Mouse (Mus musculus) spleen, adult 2 months (tissue): ENCODE measurements around the gene Ptk7. TPM values are rescaled to one million over a fixed set of nuclear protein-coding genes. Genes with fewer than 3 reads are reported as not detected.
A peak's percentile ranks its signal among the peaks of the same experiment; 100 is the strongest.

Experiments
- DNase-seq, 2 experiments: peaks; one replicate each; pipeline versions ENCODE4 v3.0.0 to v3.0.0-alpha.2; 2012 to 2021; ENCODE audit warnings: low spot score in 2 of 2, low read depth in 1 of 2
- H3K27ac ChIP-seq: fragments of 200-500 bp; 2 replicates; pipeline ENCODE4 v1.5.1; 2012; ENCODE audit warnings: low read length, inconsistent platforms; ENCODE audit not compliant: insufficient read depth
- H3K27me3 ChIP-seq: fragments of 200-500 bp; 2 replicates; pipeline ENCODE4 v1.6.1; 2012; ENCODE audit warnings: mild to moderate bottlenecking, moderate library complexity, low read length, inconsistent platforms; ENCODE audit not compliant: control insufficient read depth, insufficient read depth
- H3K36me3 ChIP-seq: fragments of 200-500 bp; 2 replicates; pipeline ENCODE4 v1.6.1; 2012; ENCODE audit warnings: mild to moderate bottlenecking, low read length, inconsistent platforms; ENCODE audit not compliant: control insufficient read depth, insufficient read depth
- H3K4me1 ChIP-seq: fragments of 200-500 bp; 2 replicates; pipeline ENCODE4 v1.6.1; 2011; ENCODE audit warnings: inconsistent platforms; ENCODE audit not compliant: control insufficient read depth, insufficient read depth, insufficient read length
- H3K4me3 ChIP-seq: fragments of 200-500 bp; 2 replicates; pipeline ENCODE4 v1.5.1; 2011; ENCODE audit warnings: mild to moderate bottlenecking, inconsistent platforms; ENCODE audit not compliant: insufficient read depth, insufficient read length; ENCODE audit errors: extremely low read depth
- CTCF ChIP-seq: fragments of 200-500 bp; IDR thresholded peaks from 2 replicates; pipeline ENCODE4 v1.5.1; 2011; ENCODE audit warnings: mild to moderate bottlenecking, inconsistent platforms; ENCODE audit not compliant: insufficient read depth, insufficient read length, insufficient replicate concordance; ENCODE audit errors: extremely low read depth
- POLR2A ChIP-seq: fragments of 200-500 bp; IDR thresholded peaks from 2 replicates; pipeline ENCODE4 v1.6.1; 2011; ENCODE audit warnings: low read depth, low read length, inconsistent platforms
- WGBS: fragments of 180-500 bp; shearing (Covaris S2); methylation state at CpG from one replicate; pipeline ENCODE4 v1.1.7; 2018; 5-methylcytosine and 5-hydroxymethylcytosine counted together
- polyA plus RNA-seq: library from polyadenylated mRNA; depleted of rRNA; stranded (reverse); fragments of >200 nt; gene quantifications from 2 replicates; pipeline ENCODE4 v1.2.3, GENCODE M21; 2012

Gene Ptk7
- polyA plus RNA-seq, 1 experiment, result 8.5 TPM

GRCm38 (mm10) chr17:46667712-46668111, 38.4 kb upstream of the Ptk7 start:
- peaks cover 20% of the 10 kb centered on the region for H3K36me3 ChIP-seq
- no peak for DNase-seq

GRCm38 (mm10) chr17:46662730-46663129, 33.4 kb upstream of the Ptk7 start:
- TF ChIP-seq POLR2A (no peak), CTCF (no peak)
- no peaks in the 10 kb centered on the region for H3K27me3 ChIP-seq
- no peak for DNase-seq
- no peaks in the 10 kb centered on the region for H3K4me1 ChIP-seq
- H3K36me3 ChIP-seq, result peaks cover 9% of the 10 kb centered on the region
- no peak overlapping the region for H3K27ac ChIP-seq
- no peak overlapping the region for H3K4me3 ChIP-seq
- 87% methylated on average over 5 of the region's 5 CpGs for WGBS

More at GRCm38 (mm10) chr17:46667712-46668111, 38.4 kb upstream of the Ptk7 start:
- no peak for TF ChIP-seq CTCF
- no peak for TF ChIP-seq POLR2A
- Histone ChIP-seq H3K4me1 (no peaks in the 10 kb centered on the region), H3K27ac (no peak overlapping the region), H3K27me3 (no peaks in the 10 kb centered on the region), H3K4me3 (no peak overlapping the region)
- WGBS, result 95% methylated on average over 16 of the region's 16 CpGs

DNA sequence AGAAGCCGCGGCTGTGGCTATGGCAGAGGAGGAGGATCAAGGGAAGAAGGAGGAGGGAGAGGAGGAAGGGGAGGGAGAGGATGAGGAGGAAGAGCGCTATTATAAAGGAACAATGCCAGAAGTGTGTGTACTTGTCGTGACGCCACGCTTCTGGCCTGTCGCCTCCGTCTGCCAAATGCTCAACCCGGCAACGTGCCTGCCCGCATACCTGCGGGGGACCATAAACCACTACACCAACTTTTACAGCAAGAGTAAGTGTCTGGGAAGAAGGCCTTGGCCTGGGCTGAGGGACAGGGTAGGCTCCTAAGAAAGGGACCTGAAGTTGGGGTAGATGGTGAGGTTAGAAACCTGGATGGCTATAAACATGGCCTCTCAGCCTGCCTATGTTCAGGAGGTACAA, 32.7 kb upstream of the Ptk7 start:
- 92% methylated on average over 12 of the region's 12 CpGs for WGBS
- Histone ChIP-seq H3K27me3 (no peaks in the 10 kb centered on the region), H3K4me3 (no peak overlapping the region), H3K4me1 (no peaks in the 10 kb centered on the region), H3K27ac (no peak overlapping the region), H3K36me3 (peaks cover 5% of the 10 kb centered on the region)
- TF ChIP-seq CTCF (no peak), POLR2A (no peak)
- DNase-seq, result no peak

DNA sequence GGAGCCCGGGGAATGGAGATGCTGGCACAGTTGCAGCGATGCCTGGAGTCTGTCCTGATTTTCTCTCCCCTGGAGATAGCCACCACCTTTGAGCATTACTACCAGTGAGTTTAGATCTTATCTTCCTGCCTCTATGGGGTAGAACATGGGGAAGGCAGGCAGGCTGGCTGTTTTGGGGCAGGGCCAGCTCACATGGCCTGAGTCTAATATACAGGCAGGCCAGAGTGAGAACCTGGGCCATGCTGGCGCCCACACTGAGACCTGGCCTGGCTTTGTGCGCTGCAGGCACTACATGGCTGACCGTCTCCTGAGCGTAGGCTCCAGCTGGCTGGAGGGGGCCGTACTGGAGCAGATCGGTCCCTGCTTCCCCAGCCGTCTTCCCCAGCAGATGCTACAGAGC, 32.0 kb upstream of the Ptk7 start:
- Histone ChIP-seq H3K36me3 (peaks cover 4% of the 10 kb centered on the region), H3K27ac (no peak overlapping the region), H3K4me1 (no peaks in the 10 kb centered on the region), H3K4me3 (no peak overlapping the region), H3K27me3 (no peaks in the 10 kb centered on the region)
- DNase-seq, result no peak
- TF ChIP-seq CTCF (no peak), POLR2A (no peak)
- 94% methylated on average over 9 of the region's 9 CpGs for WGBS

GRCm38 (mm10) chr17:46656054-46656453, 26.8 kb upstream of the Ptk7 start:
- no peak for DNase-seq
- TF ChIP-seq POLR2A, result no peak
- no peak for TF ChIP-seq CTCF
- Histone ChIP-seq H3K36me3 (no peaks in the 10 kb centered on the region), H3K4me1 (peaks cover 4% of the 10 kb centered on the region; the same call in 1 of the 2 replicates), H3K27me3 (no peaks in the 10 kb centered on the region), H3K27ac (no peak overlapping the region), H3K4me3 (no peak overlapping the region)
- WGBS, result 86% methylated on average over 6 of the region's 6 CpGs

- H3K36me3 ChIP-seq, result peaks cover 2% of the 10 kb centered on the region; the same call in 1 of the 2 replicates
Measured at GRCm38 (mm10) chr17:46651755-46652547, 22.6 kb upstream of the Ptk7 start.

GRCm38 (mm10) chr17:46651292-46651691, 22.0 kb upstream of the Ptk7 start:
- Histone ChIP-seq H3K4me1 (peaks cover 14% of the 10 kb centered on the region; the same call in 1 of the 2 replicates), H3K4me3 (no peak overlapping the region), H3K27me3 (no peaks in the 10 kb centered on the region), H3K36me3 (peaks cover 2% of the 10 kb centered on the region; the same call in 1 of the 2 replicates), H3K27ac (peak overlapping the region; percentile 17; the same call in 1 of the 2 replicates)
- no peak for TF ChIP-seq POLR2A
- no peak for TF ChIP-seq CTCF
- 69% methylated on average over 17 of the region's 17 CpGs for WGBS
- no peak for DNase-seq

More at GRCm38 (mm10) chr17:46651755-46652547, 22.6 kb upstream of the Ptk7 start:
- H3K4me1 ChIP-seq, result peaks cover 14% of the 10 kb centered on the region; the same call in 1 of the 2 replicates
- no peak for DNase-seq
- TF ChIP-seq POLR2A (no peak), CTCF (no peak)
- no peak overlapping the region; the same call in 1 of the 2 replicates for H3K27ac ChIP-seq
- H3K4me3 ChIP-seq, result no peak overlapping the region
- WGBS, result 84% methylated on average over 20 of the region's 20 CpGs
- no peaks in the 10 kb centered on the region for H3K27me3 ChIP-seq
